Mouse (Mus musculus) liver, postnatal 0 days (tissue): ENCODE measurements around the gene Lyst.
A peak's percentile ranks its signal among the peaks of the same experiment; 100 is the strongest.

Experiments
- CTCF ChIP-seq: sonication (generic); IDR thresholded peaks from 2 replicates; pipeline ENCODE4 v1.5.1; 2016; ENCODE audit warnings: antibody characterized with exemption, low read depth
- EP300 ChIP-seq: IDR thresholded peaks from 2 replicates; pipeline ENCODE4 v1.6.1; 2016; ENCODE audit warnings: antibody characterized with exemption, low read depth, mild to moderate bottlenecking

DNA sequence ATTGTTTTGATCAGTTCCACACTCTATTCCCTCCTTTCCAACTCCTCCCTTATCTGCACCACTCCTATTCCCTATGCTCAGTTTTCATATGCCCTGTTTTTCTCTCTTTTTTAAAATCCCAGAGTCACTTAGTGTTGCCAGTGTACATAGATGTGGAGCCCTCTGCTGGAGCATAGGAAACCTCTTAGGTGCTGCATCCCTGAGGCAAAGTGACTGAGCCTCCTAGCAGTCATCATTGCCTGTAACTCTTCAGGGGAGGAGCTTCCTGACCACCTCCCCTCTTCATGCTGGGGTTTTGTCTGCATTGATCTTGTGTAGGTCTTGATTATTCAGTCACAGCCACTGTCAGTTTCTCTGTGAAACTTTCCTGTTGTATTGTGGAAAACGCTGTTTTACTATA lies 22.7 kb downstream of the Lyst start:
- TF ChIP-seq CTCF, result peak; percentile 69
- TF ChIP-seq EP300, result no peak
